Mouse (Mus musculus) left cerebral cortex, postnatal 4 days (tissue): Measurements from ENCODE around the gene Emc1. TPM values are rescaled to one million over a fixed set of nuclear protein-coding genes. Genes with fewer than 3 reads are reported as not detected.

Source experiments
- DNase-seq: peaks from one replicate; pipeline ENCODE4 v3.0.0-alpha.2; 2022
- intact Hi-C: fragments of 180-260 bp; cut with DNase I; formaldehyde crosslinking; loops from one replicate; pipeline ENCODE4 v1.15.1; 2025
- microRNA-seq: library from miRNA; unstranded; fragments of <30 nt; microRNA quantifications from one replicate; pipeline ENCODE4 v1.2.0, GENCODE M21; 2022
- total RNA-seq, 2 experiments: library from RNA; stranded (reverse); gene quantifications; 2 replicates each; pipeline ENCODE4 v1.2.3; 2021

Emc1 gene
- total RNA-seq, 2 experiments from 2014 or later, result 70.7 to 80.4 TPM

DNA sequence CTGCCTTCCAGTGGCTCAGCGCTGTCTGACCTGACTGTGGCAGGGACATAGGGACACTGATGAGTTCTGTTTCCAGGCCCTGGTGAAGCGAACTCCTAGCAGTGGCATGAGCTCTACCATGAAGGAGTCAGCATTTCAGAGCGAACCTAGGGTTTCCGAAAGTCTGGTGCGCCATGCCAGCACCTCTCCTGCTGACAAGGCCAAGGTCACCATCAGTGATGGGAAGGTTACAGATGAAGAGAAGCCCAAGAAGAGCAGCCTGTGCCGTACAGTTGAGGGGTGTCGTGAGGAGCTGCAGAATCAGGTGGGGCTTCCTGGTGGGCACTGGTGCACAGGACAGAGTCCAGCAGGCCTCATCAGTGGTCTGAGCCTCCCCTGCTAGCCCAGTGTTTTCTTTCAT lies 69.2 kb downstream of the Emc1 start:
- intact Hi-C loops, result loop anchor here (5.0 kb wide), 1 partner anchor 41 kb away; no protein-coding TSS in a partner anchor

DNA sequence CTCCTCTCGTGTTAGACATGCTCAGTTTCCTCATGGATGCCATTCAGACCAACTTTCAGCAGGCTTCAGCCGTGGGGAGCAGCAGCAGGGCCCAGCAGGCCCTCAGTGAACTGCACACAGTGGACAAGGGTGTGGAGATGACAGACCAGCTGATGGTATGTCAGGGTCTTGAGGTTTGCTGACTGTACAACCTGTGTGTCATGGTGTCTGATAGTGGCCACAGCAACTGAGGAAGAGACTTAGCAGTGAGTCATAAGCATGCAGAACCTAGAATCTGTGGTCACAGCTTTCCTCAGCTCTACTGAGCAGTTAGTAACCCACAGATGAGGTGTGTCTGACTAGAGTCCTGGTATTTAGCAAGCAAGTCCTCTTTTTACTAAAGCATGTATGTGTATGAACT lies 70.0 kb downstream of the Emc1 start:
- intact Hi-C loops, result loop anchor here (5.0 kb wide), 1 partner anchor 40 kb away; no protein-coding TSS in a partner anchor
- DNase-seq, result no peak

More for the DNA sequence above, 69.2 kb downstream of the Emc1 start:
- DNase-seq, result no peak

GRCm38 (mm10) chr4:139423270-139423669 lies 70.9 kb downstream of the Emc1 start:
- DNase-seq, result no peak
- intact Hi-C loops, result loop anchor here (5.0 kb wide), 1 partner anchor 39 kb away; no protein-coding TSS in a partner anchor

Small RNA genes within 50 kb of the gene (microRNA-seq; reads per million reads assigned to microRNA genes)
- gene Gm24245, result not detected
- gene Gm25732, result not detected

Other genes with a start within 250 kb of the Emc1 start
- gene Minos1, start 221.5 kb upstream of the Emc1 start, total RNA-seq, result 100 to 1,000 TPM; 184 TPM
- gene Capzb, start 159.7 kb upstream of the Emc1 start, total RNA-seq, result 100 to 1,000 TPM; 298 to 302 TPM
- gene Pqlc2, start 41.9 kb upstream of the Emc1 start, total RNA-seq, result 10 to 100 TPM; 12.7 to 12.9 TPM
- 10 to 100 TPM; 24.9 to 26.4 TPM for gene Akr7a5, start 41.8 kb upstream of the Emc1 start, total RNA-seq
- gene Mrto4, start within 50 bp of the Emc1 start, total RNA-seq, result 10 to 100 TPM; 60.1 to 65.3 TPM
- gene Ubr4, start within 50 bp of the Emc1 start, total RNA-seq, result 100 to 1,000 TPM; 176 to 185 TPM
- gene Iffo2, start 178.0 kb downstream of the Emc1 start, total RNA-seq, result 10 to 100 TPM; 24.2 to 26.3 TPM